Comparison of ENCODE assay signal across 16 mouse cellular contexts in the genomic region with DNA sequence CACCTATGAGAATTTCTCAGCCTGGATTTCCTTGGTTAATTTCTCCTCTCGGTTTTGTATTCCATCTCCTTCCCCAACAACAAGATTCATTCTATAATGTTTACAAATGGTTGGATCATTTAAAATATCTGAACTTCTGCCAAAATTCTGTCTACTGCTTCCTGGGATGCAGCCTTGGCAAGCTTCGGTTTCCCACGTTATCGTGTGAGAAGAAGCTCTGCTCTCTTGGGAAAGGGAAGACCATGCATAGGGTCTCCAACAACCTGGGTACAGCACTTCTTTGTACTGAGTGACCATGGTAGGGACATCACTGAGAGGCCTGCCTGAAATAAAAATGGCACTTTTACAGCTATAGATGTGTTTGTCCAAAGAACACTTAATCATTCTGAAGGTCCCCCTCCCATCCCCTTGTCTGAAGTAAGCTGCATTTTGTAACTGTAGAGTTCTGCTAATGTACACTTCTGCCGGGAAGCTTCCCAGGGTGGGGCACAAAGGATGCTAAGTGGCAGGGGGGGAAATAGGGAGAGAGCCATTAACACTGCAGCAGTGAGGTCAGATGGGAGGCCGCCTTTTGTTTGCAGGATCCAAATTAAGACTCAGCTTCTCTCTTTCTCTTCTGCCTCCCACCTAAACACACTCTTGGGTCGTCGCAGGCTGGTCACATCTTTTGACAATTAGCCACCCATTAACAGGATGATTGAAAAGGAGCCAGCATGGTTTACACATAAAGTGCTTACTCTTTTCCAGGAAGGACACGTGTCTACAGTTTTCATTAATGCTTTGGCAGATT.
A peak's percentile ranks its signal among the peaks of the same experiment; 100 is the strongest.
DNase-seq lines count a peak whose midpoint lies in the region; ATAC-seq lines count a peak whose summit lies in the region.
"Had no signal": no experiment of that assay in that cellular context is flagged by ENCODE, and none has a peak within 500 bp of the region (broad histone marks: within the 10 kb centered on the region; RNA-seq: fewer than 3 reads in every experiment).

No protein-coding gene starts in this region.

- H3K27ac ChIP-seq in lung, embryonic 16.5 days (ENCODE audit: low read length) = 0 out of 2 replicates have a peak overlapping the region, but pooled peaks have one; percentile 16
- no peak overlapping the region for H3K27ac ChIP-seq in embryonic facial prominence, embryonic 11.5 days (replicated peaks; ENCODE audit: low read depth, low read length)
- H3K27ac ChIP-seq in neural tube, embryonic 13.5 days (replicated peaks) = no peak overlapping the region
- H3K27ac ChIP-seq: liver, embryonic 13.5 days had no signal

- H3K9ac ChIP-seq in lung, embryonic 16.5 days (ENCODE audit: low read length) = no peak overlapping the region
- H3K9ac ChIP-seq in embryonic facial prominence, embryonic 11.5 days (replicated peaks; ENCODE audit: low read length) = no peak overlapping the region
- 0 out of 2 replicates have a peak overlapping the region, but pooled peaks have one; percentile 8 for H3K9ac ChIP-seq in neural tube, embryonic 13.5 days
- H3K9ac ChIP-seq: liver, embryonic 13.5 days had no signal

- peaks cover 12% of the 10 kb centered on the region for H3K4me1 ChIP-seq in lung, embryonic 16.5 days (replicated peaks; ENCODE audit: control insufficient read depth, insufficient read depth, low read length)
- no peaks in the 10 kb centered on the region for H3K4me1 ChIP-seq in embryonic facial prominence, embryonic 11.5 days (ENCODE audit: control insufficient read depth, insufficient read depth, low read length)
- H3K4me1 ChIP-seq in neural tube, embryonic 13.5 days (replicated peaks) = peaks cover 12% of the 10 kb centered on the region
- H3K4me1 ChIP-seq: liver, embryonic 13.5 days had no signal

- no peak overlapping the region for H3K4me3 ChIP-seq in lung, embryonic 16.5 days (ENCODE audit: low read length)
- no peak overlapping the region for H3K4me3 ChIP-seq in embryonic facial prominence, embryonic 11.5 days (ENCODE audit: low read depth, low read length)
- H3K4me3 ChIP-seq in neural tube, embryonic 13.5 days = no peak overlapping the region
- H3K4me3 ChIP-seq: liver, embryonic 13.5 days had no signal

- DNase-seq in embryo, embryonic 10 days (ENCODE audit: low spot score) = peak; percentile 13
- no peak for DNase-seq in embryo, embryonic 9.5 days (ENCODE audit: extremely low spot score)
- no peak for DNase-seq in lung, postnatal 25 days (ENCODE audit: low spot score)
- DNase-seq in embryonic facial prominence, embryonic 11.5 days (ENCODE audit: low spot score) = peak; percentile 6
- no peak for DNase-seq in thymus, postnatal 14 days
- DNase-seq in spleen, postnatal 14 days (ENCODE audit: low spot score in 2 of 2) = no peak
- DNase-seq: cerebellum, adult 9-11 months; heart, adult 18-20 months; heart, postnatal 10 days; kidney, postnatal 14 days; liver, embryonic 13.5 days; thymus, postnatal 36 days had no signal

- H3K9me3 ChIP-seq in lung, embryonic 16.5 days (ENCODE audit: control insufficient read depth, low read length) = no peaks in the 10 kb centered on the region
- no peaks in the 10 kb centered on the region for H3K9me3 ChIP-seq in embryonic facial prominence, embryonic 11.5 days (replicated peaks; ENCODE audit: control insufficient read depth, low read length)
- H3K9me3 ChIP-seq in neural tube, embryonic 13.5 days = no peaks in the 10 kb centered on the region
- H3K9me3 ChIP-seq: liver, embryonic 13.5 days had no signal

- peak; percentile 59 for ATAC-seq in lung, embryonic 16.5 days (ENCODE audit: low read depth)
- ATAC-seq in embryonic facial prominence, embryonic 11.5 days (replicated peaks; ENCODE audit: insufficient number of reproducible peaks, low FRiP score, low TSS enrichment, low read depth) = no peak; the same call in 1 of the 2 replicates
- ATAC-seq in neural tube, embryonic 13.5 days (ENCODE audit: low read depth) = peak; percentile 67
- ATAC-seq: Patski had no signal

- H3K36me3 ChIP-seq in lung, embryonic 16.5 days (ENCODE audit: control insufficient read depth, insufficient read depth, low read length) = no peaks in the 10 kb centered on the region
- no peaks in the 10 kb centered on the region for H3K36me3 ChIP-seq in embryonic facial prominence, embryonic 11.5 days (replicated peaks; ENCODE audit: control insufficient read depth, insufficient read depth, low read depth, low read length)
- no peaks in the 10 kb centered on the region for H3K36me3 ChIP-seq in neural tube, embryonic 13.5 days
- H3K36me3 ChIP-seq: liver, embryonic 13.5 days had no signal

- H3K27me3 ChIP-seq in lung, embryonic 16.5 days (ENCODE audit: control insufficient read depth, insufficient read depth, low read depth, low read length) = no peaks in the 10 kb centered on the region
- no peaks in the 10 kb centered on the region for H3K27me3 ChIP-seq in embryonic facial prominence, embryonic 11.5 days (ENCODE audit: control insufficient read depth, insufficient read depth, low read length)
- no peaks in the 10 kb centered on the region for H3K27me3 ChIP-seq in neural tube, embryonic 13.5 days
- H3K27me3 ChIP-seq: CH12.LX; liver, embryonic 13.5 days; Patski had no signal

- WGBS in lung, embryonic 16.5 days = 20% methylated on average over 9 of the region's 9 CpGs
- 49% methylated on average over 9 of the region's 9 CpGs for WGBS in embryonic facial prominence, embryonic 11.5 days
- WGBS in neural tube, embryonic 13.5 days = 30% methylated on average over 9 of the region's 9 CpGs

- H3K4me2 ChIP-seq in lung, embryonic 16.5 days (ENCODE audit: low read depth, low read length) = no peak overlapping the region
- no peak overlapping the region for H3K4me2 ChIP-seq in embryonic facial prominence, embryonic 11.5 days (ENCODE audit: low read depth, low read length)
- no peak overlapping the region for H3K4me2 ChIP-seq in neural tube, embryonic 13.5 days
- H3K4me2 ChIP-seq: liver, embryonic 13.5 days had no signal

Comparison
In these comparisons a context has a peak if more than half of its experiments do, and no peak if none do; other contexts are left out.
1. DNase-seq: peak in embryo, embryonic 10 days (single experiment) and embryonic facial prominence, embryonic 11.5 days (single experiment); none in embryo, embryonic 9.5 days (single experiment), lung, postnatal 25 days (single experiment), thymus, postnatal 14 days (single experiment) and spleen, postnatal 14 days (0 of 2).